Mouse (Mus musculus) heart, postnatal 0 days (tissue): ENCODE results near the gene Kif13a.

Experiments
- CTCF ChIP-seq: IDR thresholded peaks from 2 replicates; pipeline ENCODE4 v1.5.1; 2016; ENCODE audit warnings: antibody characterized with exemption, control low read depth, low read depth
- EP300 ChIP-seq: IDR thresholded peaks from 2 replicates; pipeline ENCODE4 v1.6.1; 2016; ENCODE audit warnings: antibody characterized with exemption, low read depth

DNA sequence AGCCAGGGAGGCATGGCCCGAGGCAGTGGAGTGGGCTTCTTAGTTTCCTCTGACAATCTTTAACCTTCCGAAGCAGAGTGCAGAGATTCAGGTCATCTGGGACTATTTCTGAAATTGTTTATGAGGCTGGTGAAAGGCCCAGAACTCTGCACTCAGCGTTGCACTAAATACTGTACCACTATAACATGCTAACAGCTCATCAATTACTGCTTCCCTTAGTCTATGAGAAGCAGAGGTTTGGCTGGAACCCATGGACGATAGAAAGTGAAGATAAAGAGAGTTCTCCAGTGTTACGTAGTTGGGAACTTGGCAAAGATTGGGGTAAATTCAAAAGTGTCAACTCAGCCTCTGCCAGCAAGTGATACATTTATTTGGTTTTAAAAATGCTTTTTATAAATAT, 176.4 kb downstream of the Kif13a start:
- TF ChIP-seq CTCF (no peak), EP300 (no peak)
